Mouse (Mus musculus): Measurements from ENCODE around the gene 1190005I06Rik.

The 1190005I06Rik gene

DNA sequence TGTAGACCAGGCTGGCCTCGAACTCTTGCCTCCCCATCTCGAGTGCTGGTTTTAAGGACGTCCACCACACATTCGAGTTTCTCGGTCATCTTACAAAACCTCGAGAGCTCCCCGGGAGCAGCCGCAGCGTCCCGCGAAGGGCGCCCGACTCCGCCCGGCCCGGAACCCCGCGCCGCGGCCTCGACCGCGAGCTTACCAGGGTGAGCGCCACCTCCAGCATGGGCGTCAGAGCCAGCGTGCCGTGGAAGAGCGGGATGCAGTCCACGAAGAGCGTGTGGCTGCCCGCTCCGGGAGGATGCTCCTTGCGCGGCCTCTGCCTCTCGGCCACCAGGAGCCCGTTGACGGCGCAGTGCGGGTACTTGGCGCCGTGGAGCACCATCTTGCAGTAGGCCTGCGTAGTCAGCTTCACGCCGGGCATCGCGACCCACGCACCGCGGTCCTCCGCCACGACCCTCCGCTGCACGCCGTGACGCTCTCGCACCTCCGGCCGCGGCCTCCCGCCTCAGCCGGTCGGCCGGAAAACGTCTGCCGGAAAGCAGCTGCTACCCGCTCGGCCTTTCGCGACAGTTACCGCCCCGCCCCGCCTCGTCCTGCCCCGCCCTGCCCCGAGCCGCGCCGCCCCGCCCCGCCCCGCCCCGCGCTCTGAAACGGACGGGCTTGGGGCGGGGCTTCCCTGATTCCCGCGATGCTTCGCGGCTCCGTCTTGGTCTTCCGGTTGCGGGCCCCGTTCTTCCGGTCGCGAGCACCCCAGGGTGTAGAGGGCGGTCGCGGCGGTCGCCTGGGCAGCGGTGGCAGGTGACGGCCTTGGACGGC is 20.3 kb upstream of the 1190005I06Rik start, which contains the start of the genes Gm27021 and Cox4i1:
Gene Gm27021 (minus strand): TSS at position 519 of the 813 bp plus-strand sequence.
Gene Cox4i1 (plus strand): TSS at position 662 of the 813 bp plus-strand sequence.
- peak; percentile 91 to 93 for DNase-seq (ENCODE audit: low spot score in 2 of 2)

DNA sequence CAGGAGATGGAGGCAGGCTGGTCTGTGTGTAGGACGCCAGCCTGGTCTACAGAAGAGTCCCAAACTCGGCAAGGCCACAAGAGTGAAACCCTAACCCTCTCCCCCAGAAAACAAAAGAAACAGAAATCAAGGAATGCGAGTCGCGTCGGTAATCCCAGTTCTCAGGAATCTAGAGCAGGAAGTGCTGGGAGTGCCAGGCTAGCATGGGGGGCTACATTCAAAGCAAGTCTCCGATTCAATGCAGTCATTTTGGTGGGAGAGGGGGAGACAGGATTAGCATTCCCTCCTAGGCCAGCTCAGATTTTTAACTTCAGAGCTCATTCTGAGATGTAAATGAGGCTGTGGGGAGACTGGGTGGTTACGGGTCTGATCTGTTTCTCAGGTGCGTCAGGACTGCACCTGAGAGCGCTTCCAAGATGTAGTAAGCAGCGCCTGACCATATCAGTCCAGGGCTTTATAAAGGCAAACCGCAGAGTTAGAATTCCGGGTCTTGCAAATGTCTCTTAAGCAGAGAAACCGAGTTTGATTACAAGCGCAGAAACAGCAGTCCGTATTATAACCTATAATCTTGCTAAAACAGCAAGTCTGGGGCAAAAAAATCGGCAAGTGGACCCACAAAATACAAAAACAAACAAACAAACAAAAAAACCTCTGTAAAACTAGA is 19.5 kb upstream of the 1190005I06Rik start:
- no peak for DNase-seq (ENCODE audit: low spot score in 2 of 2)

DNA sequence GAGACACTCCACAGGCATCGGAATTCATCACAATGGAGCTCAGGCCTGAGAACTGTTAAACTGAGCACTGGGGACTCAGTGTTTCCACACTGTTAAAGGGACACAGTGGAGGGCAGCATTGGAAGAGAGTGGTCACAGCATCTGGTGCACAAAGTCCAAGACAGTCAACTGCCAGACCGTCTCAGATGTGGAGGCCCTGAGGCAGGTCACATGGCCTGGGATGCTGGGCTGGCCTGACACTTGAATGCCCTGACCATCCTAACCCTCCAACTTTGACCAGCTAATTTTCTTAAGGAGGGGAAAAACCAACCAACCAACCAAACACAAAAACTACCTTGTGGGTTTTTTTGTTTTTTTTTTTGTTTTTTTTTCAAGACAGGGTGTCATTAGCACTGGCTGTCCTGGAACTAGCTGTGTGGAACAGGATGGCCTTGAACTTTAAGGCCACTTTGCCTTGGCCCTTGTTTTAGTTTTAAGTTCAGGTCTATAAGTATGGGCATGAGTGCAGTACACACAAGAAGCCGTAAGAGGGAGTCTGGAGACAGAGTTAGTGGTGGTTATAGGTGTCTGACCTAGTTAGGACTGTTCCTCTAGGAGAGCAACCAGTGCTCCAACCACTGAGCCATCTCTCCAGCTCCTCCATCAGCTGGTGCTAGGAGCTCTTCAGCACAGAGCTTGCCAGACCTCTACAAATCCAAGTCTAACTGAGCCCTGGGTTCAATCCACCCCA is 18.5 kb upstream of the 1190005I06Rik start:
- DNase-seq (ENCODE audit: low spot score in 2 of 2) = peak in 1 of 2 experiments; percentile 22

DNA sequence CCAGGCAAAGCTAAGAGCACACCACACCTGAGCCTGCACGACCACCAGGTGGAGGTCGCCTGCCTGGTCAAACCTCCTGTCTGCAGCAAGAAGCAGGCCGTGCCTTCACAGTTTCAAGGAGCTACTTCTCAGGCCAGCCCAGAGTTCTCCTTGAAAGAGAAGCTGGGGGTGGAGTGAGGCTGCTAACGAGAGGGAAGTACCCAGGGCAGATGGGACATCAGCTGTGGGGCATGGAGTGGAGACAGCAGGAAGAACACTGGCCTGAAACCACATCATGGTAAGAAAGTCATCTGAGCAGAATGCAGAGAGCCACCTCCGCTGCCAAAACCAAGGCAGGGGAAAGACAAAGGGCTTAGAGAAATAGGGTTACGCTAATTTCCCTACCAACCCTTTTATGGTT is 17.1 kb upstream of the 1190005I06Rik start:
- DNase-seq (ENCODE audit: low spot score in 2 of 2) = no peak

DNA sequence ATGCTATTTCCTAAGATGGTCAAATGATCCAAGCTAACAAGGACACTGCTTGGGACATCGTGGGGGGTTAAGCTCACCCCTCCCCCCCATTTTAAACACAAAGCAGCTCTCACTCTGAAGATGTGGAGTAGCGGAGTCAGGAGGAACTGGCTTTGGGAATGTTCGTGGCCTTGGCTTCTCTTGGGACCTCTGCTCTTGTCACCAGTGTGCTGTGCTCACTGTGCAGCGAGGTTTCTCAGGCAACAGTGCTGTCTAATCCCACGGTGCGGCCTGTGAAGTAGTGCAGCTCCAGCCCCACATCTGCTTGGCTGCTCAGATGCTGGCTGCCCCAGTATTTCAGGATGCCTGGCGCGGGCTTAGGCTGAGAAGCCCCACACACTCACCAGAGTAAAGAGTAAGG is 10.0 kb upstream of the 1190005I06Rik start:
- no peak for DNase-seq (ENCODE audit: low spot score in 2 of 2)

DNA sequence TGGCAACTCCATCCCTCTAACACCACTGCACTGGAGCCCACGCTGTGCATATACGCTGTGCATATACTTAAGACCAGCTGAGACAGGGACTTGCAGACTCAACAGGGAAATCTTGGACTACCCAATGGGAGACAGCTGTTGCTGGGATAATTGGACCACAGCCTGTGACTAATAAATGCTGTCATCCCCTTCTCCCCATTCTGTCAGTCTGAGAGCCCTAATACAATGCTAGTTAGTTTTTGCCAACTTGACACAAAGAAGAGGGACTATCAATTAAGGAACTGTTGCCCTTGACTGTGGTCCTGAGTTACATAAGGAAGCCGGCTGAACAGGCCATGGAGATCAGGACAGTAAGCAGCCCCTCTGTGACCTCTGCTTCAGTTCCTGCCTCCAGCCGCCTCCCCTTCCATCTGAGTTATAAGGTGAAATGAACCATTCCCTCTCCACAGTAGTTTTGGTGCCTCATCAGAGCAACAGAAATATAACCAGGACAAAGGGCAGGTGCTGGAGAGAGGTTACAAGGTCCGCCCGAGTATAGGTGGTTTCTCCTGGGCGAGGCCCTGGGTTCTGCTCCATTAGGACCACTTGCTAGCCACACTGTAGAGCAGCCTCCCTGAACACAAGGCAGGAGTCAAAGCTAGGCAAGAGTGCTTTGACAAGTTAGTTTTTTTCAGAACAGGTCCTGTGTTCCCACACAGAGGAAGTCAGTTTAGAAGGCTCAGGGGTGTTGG is 9.1 kb upstream of the 1190005I06Rik start:
- DNase-seq (ENCODE audit: low spot score in 2 of 2) = no peak

DNA sequence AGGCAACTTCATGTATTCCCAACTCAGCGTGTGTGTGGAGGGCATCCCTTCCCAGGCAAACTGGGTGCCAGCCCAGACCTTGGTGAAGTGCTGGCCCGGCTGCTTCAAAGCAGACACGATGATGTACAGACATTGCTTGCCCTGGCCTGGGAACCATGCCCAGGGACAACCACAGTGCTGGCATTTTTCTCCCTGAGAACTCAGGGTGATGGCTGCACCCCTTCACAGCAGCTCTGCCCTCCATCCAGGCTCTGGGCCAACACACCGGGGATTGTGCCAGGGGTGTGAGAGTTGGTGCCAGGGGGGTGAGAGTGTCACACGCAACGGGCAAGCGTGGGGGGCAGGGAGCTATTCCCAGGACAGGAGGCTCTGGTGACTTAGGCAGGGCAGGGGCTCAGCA is 2.8 kb downstream of the 1190005I06Rik start:
- no peak for DNase-seq (ENCODE audit: low spot score in 2 of 2)

DNA sequence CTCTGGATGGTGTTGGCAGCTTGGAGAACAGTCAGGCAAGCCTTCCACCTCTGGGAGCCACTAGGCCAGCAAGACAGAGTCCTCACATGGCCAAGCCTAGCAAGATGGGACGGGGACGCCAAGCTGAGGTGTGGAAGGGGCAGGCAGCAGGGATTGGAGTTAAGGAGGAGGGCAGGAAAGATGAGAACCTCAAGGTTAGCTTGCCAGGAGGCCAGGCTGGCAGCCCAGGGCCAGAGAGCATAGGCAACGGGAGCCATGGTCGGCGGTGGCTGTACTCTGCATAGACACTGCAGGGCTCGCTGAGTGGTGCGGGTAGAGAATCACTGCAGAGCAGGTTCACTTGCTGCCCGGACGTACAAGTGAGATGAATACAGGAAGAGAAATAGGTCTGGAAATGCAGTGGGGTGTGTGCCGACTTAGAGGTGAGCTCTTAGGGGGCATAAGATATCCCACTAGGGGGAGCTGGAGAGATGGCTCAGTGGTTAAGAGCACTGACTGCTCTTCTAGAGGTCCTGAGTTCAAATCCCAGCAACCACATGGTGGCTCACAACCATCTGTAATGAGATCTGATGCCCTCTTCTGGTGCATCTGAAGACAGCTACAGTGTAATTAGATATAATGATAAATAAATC is 5.3 kb downstream of the 1190005I06Rik start:
- DNase-seq (ENCODE audit: low spot score in 2 of 2) = no peak

DNA sequence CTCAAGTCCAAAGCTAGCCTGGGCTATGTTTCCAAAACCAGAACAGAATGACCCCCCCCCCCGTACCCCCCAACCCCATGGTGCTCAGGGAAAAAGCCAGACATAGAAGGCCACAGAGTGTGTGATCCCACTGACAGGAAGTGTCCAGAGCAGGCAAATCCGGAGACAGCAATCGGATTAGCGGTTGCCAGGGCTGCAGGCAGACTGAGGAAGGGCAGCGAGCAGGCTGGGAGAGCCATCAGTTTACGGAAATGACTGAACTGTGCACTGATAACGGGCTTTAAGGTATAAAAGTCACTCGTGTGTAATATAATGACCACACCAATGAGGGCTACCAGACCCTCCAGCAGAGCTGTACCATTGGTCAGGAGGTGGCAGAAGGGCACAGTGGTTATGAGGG is 6.2 kb downstream of the 1190005I06Rik start:
- no peak for DNase-seq (ENCODE audit: low spot score in 2 of 2)

DNA sequence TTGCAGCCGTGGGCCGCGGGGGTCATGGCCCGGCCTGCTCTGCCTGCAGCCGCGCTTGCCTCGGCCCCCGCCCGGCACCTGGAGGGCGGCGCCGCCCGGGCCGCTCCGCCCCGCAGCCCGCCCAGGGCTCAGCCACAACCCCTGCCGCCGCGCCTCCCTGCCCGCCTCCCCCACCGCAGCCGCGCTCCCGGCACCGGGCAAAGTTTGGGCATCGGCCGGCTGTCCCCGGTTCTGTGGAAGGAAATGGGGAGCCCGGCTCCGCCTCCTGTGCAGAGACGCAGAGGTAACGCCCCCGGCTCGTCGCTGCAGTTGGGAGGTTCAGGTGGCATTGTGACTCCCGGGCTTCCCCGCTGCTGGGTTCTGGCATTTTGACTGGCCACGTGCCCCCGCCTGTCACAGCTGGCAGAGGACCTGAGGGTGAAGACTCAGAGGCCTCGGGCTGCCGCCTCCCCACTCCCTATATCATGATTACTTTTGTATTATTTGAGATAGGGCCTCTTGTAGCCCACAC is 13.0 kb downstream of the 1190005I06Rik start:
- peak; percentile 23 to 29 for DNase-seq (ENCODE audit: low spot score in 2 of 2)

DNA sequence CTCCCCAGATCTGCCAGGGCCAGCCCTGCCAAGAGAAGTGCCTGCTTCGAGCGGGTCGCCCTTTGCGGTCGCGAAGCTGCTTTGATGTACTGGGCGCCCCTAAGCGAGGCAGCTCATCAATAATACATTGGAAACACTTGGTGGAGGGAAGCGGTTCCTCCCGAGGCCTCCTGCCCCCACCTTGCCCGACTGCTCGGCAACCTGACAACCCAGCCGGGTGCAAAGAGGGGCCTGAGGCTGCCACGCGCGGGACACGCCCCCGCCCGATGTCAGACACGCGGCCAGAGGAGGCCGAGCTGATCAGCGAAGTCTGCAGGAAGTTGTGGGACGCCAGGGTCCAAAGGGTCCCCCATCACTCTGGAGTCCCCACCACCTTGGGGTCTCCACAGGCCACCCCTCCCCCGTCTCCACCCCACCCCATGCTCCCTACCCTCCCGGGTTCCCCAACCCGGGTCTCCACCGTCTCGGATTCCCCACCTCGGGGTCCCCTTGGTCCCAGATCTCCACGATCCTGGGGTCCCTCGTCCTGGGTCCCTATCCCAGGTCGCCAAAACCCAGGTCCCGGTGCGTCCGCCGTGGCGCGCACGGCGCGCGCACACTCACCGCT is 13.7 kb downstream of the 1190005I06Rik start:
- no peak for DNase-seq (ENCODE audit: low spot score in 2 of 2)

DNA sequence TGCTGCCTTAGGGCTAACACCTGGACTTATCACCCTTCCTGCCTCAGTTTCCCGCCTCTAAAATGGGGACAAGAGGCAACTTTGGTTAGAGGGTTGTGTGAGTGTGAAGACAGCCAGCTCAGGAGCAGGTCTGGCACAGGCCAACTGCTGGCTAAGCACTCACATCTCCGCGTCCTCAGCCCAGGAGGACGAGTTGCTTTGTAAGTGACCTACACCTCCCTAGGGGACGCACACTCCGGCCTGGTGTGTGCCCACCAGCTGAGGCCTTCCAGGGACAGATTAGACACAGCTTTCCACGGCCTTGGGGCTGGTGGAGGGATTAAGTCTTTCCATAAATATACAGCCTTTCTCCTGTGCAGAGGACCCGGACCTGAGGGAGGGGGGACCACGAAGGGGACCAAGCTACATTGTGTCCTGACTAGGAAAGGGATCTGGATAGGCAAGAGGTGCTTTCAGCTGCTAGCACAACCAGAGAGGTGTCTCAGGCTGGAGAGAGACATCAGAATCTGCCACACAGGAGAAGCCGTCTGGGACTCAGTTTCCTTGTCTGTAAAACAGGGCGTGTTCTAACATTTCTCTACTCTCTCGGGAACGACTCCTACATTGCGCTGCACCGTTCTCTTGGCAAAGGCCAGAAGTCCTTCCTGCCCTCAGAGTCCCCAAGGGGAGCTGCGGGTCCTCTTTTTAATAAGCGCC is 14.3 kb downstream of the 1190005I06Rik start:
- DNase-seq (ENCODE audit: low spot score in 2 of 2) = no peak

DNA sequence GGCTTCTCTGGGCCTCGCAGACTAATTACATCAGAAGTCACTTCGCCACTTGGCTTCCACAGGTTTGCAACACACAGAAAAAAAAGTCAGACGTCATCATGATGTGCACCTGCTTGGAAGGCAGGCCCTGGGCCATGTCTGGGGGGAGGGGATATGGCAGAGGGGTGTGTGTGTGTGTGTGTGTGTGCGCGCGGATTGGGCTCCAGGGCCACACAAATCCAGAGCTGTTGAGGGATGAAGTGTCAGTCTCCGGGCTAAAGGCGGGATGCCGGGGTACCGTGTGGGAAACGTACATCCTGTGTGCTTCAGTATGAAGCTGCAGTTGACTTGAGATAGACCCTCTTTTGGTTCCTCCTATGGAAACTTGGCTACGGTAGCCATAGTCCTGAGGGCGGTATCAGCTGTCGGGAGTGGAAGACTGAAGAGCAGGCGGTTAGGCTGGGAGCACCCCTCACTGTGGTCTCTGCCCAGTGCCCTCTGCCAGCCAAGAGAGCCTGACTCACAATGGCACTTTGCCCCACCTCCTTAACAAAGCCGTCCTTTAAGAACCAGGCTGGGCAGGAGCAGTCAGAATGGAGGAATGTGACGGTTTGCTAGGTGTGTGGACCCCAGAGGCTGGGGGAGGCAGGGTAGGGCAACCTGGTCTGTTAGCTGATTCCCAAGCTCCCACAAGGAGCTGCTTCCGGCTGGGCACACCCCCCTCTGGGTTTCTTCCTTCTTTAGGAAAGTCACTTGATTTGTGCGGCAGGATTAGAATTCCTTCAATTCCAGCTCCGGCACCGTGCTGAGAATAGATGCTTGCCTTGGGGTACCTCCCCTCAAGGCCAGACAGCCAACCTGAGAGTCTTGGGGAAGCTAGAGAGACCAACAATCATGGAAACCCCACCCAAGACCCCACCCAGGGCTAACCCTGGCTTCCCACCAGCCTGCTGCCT is 15.7 kb downstream of the 1190005I06Rik start:
- no peak for DNase-seq (ENCODE audit: low spot score in 2 of 2)

DNA sequence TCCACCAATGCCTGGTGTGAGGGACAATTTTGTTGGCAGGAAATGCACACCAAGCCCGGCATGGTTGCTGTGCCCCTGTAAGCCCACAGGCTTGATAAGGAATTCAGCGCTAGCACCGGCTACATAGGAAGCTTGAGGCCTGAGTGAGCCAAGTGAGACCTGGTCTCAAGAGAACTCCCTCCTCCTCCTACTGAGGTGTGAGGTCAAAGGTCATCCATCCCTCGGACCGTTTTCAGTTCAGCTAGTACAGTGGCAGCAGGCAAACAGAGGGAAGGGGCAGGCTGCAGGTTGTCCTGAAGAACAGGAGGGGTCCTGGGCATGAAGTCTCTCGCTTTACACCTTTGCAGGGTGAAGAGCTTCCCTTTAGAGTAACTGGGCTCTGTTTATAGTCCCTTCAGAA is 16.6 kb downstream of the 1190005I06Rik start:
- no peak for DNase-seq (ENCODE audit: low spot score in 2 of 2)

DNA sequence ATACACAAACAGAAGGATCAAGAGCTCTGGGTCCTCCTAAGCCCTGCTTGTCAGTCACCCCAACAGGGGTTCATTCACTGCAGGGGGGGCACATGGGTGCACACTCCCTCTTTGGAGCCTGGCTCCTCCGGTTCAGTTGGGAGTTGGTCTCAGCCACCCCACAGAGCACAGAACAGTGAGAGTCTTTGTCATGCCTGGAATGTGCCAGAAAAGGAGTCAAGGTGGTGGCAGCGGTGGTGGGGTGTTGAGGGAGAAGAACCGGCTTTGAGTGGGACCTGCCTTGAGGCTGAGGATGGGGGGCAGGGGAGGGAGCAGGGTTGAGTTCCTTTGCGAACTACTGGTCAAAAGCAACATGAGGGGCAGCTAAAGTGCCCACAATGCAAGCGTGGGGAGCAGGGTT is 17.4 kb downstream of the 1190005I06Rik start:
- DNase-seq (ENCODE audit: low spot score in 2 of 2) = no peak

DNA sequence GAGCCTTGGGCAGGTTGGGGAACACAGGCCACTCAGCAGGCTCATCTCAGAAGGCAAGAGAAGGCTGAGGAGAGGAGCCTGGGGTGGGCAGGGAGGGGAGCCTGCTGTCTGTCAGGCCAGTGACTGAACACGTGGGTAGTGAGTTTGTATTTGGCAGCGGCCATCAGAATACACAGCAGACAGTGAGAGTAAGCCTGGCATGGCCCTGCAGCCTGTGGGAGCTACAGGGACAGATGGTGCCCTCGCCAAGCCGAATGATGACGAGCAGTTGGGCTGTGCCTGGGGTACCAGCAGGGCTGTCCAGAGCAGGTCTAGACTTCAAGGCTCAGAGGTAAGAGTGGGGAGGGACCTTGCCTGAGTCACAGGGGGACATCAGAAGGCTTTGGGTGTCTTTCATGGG is 20.1 kb downstream of the 1190005I06Rik start:
- DNase-seq (ENCODE audit: low spot score in 2 of 2) = no peak

DNA sequence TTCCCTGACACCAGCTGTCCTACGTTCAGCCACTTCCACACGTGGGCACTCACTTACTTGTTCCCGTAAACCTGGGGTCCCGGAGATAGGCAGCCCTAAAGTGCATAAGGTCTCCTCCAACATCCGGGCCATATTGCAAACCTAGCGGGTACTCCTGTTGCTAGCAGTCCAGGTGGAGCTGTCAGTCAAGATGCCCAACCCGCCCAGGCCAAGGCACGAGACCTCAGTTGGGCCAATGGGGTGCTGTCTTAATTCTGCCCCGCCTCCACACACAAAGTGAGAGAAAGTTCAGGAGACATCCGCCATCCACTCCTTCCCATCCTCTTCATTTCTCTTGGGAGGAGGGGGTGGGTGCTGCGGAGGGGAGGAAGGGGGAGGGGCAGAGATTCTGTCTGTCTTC is 21.0 kb downstream of the 1190005I06Rik start:
- no peak for DNase-seq (ENCODE audit: low spot score in 2 of 2)

DNA sequence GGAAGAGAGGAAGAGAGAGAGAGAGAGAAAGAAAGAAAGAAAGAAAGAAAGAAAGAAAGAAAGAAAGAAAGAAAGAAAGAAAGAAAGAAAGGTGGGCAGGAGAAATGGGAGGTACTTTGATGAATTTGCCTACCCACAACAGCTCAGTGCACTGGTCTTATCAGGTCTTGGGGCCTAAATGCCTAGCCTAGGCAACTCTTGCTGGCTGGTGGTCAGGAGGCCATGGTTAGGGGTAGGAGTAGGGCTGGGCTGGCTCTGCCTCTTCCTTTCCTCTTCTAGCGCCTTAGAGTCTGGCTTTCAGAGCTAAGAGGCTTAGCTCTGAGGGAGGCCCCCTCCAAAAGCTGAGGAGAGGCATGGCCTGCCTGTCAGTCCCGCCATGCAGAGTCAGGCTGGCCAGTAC is 23.8 kb downstream of the 1190005I06Rik start:
- DNase-seq (ENCODE audit: low spot score in 2 of 2) = no peak

DNA sequence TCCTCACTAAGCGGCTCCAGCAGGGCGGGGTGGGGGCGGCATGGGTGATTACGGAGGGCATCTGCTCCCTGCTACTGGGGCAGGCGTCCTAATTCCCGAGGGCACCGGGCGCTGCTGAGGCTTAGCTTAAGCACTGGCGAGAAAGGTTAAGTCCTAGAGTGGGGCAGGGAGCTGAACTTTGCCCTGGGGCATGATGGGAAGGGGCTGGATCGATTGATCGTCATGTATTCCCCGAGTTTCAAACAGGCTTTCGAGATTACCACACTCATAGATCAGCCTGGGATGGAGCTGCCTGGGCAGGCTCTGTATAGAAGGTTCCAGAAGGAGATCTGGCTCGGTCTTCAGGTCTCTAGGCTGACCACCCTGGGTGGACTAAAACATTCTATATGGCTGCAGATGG is 25.3 kb downstream of the 1190005I06Rik start:
- no peak for DNase-seq (ENCODE audit: low spot score in 2 of 2)

Measured in spleen, postnatal 36 days (tissue).